Mouse (Mus musculus) adrenal gland, postnatal 36 days (tissue): ENCODE measurements around the gene Anks1. TPM values are rescaled to one million over a fixed set of nuclear protein-coding genes. Genes with fewer than 3 reads are reported as not detected.

Experiments used
- DNase-seq, 2 experiments: peaks; one replicate each; pipeline ENCODE4 v3.0.0; 2021; ENCODE audit warnings: mixed read lengths in 1 of 2
- total RNA-seq, 2 experiments: library from RNA; stranded (reverse); gene quantifications; 2 replicates each; pipeline ENCODE4 v1.2.3; 2021

Anks1 gene
- total RNA-seq, 2 experiments from 2014 or later = 22.3 to 27.7 TPM

DNA sequence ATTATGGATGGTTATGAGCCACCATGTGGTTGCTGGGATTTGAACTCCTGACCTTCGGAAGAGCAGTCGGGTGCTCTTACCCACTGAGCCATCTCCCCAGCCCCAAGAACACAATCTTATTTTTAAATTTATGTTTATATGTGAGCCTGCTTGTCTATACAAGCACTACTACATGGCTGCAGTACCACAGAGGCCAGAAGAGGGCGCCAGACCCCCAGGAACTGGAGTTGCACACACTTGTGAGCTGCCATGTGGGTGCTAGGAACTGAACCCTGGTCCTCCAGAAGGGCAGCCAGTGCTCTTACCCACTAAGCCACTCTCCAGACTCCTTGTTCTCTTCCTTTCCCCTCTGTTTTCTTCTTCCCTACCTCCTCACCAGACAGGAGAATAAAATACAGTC, 184.7 kb downstream of the Anks1 start:
- DNase-seq = no peak

DNA sequence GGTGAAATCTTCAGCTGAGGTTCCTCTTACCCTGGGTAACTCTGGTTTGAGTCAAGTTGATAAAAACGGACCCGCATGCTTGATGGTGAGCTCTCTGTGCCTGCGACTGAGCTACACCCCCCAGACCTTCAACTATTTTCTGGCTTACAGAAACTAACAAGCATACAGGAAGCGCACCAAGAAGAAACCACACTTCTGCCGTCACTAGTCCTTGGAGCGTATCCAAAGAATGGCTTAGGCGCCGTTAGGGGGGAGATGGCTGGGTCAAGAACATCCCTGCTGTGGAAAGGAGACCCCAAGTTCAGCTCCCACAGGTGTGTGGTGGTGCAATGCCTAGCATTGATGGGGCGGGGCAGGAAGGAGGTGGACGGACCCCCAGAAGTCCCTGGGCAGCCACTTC, 187.3 kb downstream of the Anks1 start:
- DNase-seq = peak in 1 of 2 experiments; percentile 20

GRCm38 (mm10) chr17:28097308-28097707, 188.2 kb downstream of the Anks1 start:
- DNase-seq = no peak

- no peak for DNase-seq
These were observed 190.0 kb downstream of the Anks1 start for GRCm38 (mm10) chr17:28099086-28099485.

DNA sequence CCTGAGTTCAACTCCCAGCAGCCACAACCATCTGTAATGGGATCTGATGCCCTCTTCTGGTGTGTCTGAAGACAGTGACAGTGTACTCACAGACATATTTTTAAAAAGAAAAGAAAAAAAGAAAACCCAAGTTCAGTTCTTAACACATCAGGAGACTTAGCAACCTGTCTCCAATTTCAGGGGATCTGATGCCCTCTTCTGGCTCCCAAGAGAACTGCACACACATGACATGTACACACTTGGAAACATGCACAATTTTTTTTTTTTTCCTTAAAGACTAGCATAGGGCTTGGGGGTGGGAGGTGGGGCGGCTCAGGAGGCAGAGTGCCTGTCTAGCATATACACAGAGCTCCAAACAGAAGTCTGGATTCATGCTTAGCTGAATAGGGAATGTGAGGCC, 191.6 kb downstream of the Anks1 start:
- DNase-seq = no peak

DNA sequence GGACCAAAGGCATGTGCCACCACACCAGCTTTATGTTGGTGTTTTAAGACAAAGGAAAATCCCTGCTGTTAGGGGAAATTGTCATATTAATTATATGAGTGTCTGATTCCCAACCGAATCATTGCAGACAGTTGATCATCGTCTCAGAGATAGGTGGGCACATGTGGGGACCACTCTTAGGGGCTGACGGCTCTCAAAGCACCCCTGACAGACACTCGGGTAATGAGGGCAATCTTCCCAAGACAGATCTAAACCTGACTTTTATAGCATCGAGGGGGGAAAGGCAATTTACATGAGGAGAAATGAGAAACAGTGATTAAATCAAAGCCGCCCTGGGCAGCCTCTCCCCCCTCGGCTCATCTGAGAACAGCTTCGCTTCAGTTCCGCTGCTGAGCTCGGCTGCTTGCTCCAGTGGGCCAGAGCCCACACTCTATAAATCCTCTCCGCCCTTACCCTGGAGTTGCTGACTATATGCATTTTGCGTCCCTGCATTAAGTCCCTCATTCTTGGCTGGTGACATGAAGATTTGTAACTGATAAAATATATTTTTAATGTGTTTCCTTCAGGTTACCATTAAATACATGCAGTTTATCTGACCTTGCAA, 192.3 kb downstream of the Anks1 start:
- no peak for DNase-seq

GRCm38 (mm10) chr17:28101902-28102319, 192.8 kb downstream of the Anks1 start:
- no peak for DNase-seq

DNA sequence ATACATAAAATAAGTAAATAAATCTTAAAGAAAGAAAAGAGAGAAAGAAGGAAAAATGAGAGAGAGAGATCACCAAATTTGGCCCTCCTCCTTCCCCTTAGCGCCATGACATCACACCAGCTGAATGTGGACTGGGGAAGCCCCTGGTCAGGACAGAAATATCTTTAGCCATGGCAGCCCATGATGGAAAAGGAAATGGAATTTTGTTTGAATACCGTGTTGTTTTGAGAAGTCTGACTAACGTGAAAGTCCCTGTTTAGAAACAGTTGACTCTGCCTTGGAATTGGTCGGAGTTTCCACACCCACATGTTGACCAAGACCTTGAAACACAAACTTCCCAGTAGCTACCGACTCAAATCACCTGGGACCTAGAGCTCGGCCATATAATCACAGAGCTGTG, 195.3 kb downstream of the Anks1 start:
- DNase-seq = no peak

DNA sequence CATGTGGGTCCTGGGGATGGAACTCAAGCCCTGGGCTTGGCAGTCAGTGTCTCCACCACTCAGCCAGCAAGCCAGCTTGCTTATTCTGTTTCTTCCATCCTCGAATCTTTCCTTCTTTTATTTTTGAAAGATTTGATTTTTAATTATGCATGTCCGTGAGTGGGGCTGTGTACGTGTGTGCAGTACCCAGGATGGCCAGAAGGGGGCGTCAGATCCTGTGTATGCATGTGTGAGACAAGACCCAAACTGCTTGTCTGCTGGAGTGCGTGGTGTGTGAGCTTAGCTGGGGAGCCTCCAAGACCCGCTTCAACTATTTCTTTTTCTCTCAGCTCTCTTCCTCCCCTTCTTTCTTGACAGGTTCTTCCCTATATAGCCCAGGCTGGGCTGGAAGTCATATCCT, 197.2 kb downstream of the Anks1 start:
- DNase-seq = no peak

DNA sequence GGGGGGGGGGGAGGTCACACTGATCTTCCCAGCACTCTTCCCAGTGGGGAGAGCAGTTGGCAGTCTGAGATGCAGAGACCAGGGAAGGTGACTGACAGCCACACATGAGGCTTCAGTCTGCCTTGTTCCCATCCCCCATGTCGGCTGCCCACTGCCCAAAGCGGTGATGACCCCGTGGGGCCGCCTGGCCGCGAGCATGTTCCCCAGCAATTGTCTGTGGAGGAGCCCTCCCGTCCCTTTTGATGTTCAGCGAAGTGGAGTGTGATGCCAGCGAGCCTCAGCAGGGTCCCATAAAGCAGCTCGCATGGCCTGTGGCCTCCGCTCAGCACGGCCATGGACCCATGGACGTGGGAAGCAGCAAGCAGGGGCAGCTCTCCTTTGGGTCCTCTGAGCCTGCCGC, 198.2 kb downstream of the Anks1 start:
- DNase-seq = no peak

GRCm38 (mm10) chr17:28112266-28112665, 203.2 kb downstream of the Anks1 start:
- DNase-seq = no peak

Other genes with a start within 250 kb of the Anks1 start
- gene Spdef, start 180.4 kb upstream of the Anks1 start, total RNA-seq = under 1 TPM in 1 of 2 experiments, not detected in 1; 0.16 TPM
- 100 to 1,000 TPM; 160 to 185 TPM for gene D17Wsu92e, start 88.7 kb upstream of the Anks1 start, total RNA-seq
- gene Snrpc, start 71.2 kb upstream of the Anks1 start, total RNA-seq = 10 to 100 TPM; 84.2 to 85.8 TPM
- gene Uhrf1bp1, start 52.9 kb upstream of the Anks1 start, total RNA-seq = 10 to 100 TPM; 26.8 to 33.4 TPM
- 10 to 100 TPM; 29.5 to 31.4 TPM for gene Taf11, start 538 bp downstream of the Anks1 start, total RNA-seq
- gene Tcp11, start 171.3 kb downstream of the Anks1 start, total RNA-seq = not detected
- 10 to 100 TPM; 14.5 to 16.0 TPM for gene Scube3, start 232.8 kb downstream of the Anks1 start, total RNA-seq